Comparison of ENCODE assay signal across 7 mouse cellular contexts in genomic region chr12:10438054-10439001, GRCm38 (mm10). TPM values are rescaled to one million over a fixed set of nuclear protein-coding genes. Genes with fewer than 3 reads are reported as not detected.
DNase-seq lines count a peak whose midpoint lies in the region; ATAC-seq lines count a peak whose summit lies in the region.

No protein-coding gene starts in this region.

- 26% methylated on average over 15 of the region's 15 CpGs for WGBS in midbrain, embryonic 16.5 days

- intact Hi-C loops in left cerebral cortex, postnatal 36 days (cut with DNase I) = loop anchor here (1.0 to 2.0 kb wide), 3 partner anchors 98 to 1386 kb away; partner anchors contain the start of gene Osr1

- H3K4me3 ChIP-seq in midbrain, embryonic 16.5 days (ENCODE audit: low read depth, low read length) = no peak overlapping the region

- no peaks in the 10 kb centered on the region; the same call in 1 of the 2 replicates for H3K4me1 ChIP-seq in midbrain, embryonic 16.5 days (ENCODE audit: control insufficient read depth, insufficient read depth, low read length)

- no peak overlapping the region for H3K4me2 ChIP-seq in midbrain, embryonic 16.5 days (ENCODE audit: low read length)

- no peaks in the 10 kb centered on the region for H3K9me3 ChIP-seq in midbrain, embryonic 16.5 days (replicated peaks; ENCODE audit: control insufficient read depth, low read length, poor library complexity, severe bottlenecking)

- 0 out of 2 replicates have a peak, but pooled peaks cover 5% of the 10 kb centered on the region for H3K27me3 ChIP-seq in midbrain, embryonic 16.5 days (ENCODE audit: control insufficient read depth, insufficient read depth, low read depth, low read length)

- no peak overlapping the region for H3K27ac ChIP-seq in midbrain, embryonic 16.5 days (ENCODE audit: low read length)

- H3K36me3 ChIP-seq in midbrain, embryonic 16.5 days (ENCODE audit: control insufficient read depth, insufficient read depth, low read length) = no peaks in the 10 kb centered on the region

- no peak overlapping the region for H3K9ac ChIP-seq in midbrain, embryonic 16.5 days (ENCODE audit: low read depth, low read length)

- peak; percentile 83 for DNase-seq in cerebellum, postnatal 36 days
- DNase-seq in gastrocnemius, adult 8-10 months (ENCODE audit: low spot score in 2 of 2) = peak; percentile 69
- DNase-seq in kidney, adult 11 months = peak; percentile 40
- DNase-seq in left cerebral cortex, postnatal 36 days (ENCODE audit: low spot score in 2 of 2) = peak; percentile 67 to 69
- peak; percentile 14 to 23 for DNase-seq in spleen, postnatal 36 days (ENCODE audit: low spot score in 2 of 2)

- peak; percentile 49 for ATAC-seq in activated CD4-positive, CD25-positive, alpha-beta regulatory T cell, adult 4 months
- peak; percentile 86 for ATAC-seq in midbrain, embryonic 16.5 days

RNA-seq across cellular contexts. Expression of gene Rdh14, which starts 47.8 kb away (rescaled TPM):
- polyA plus RNA-seq in activated CD4-positive, CD25-positive, alpha-beta regulatory T cell, adult 4 months (2017; shearing (Covaris generic)) = 10 to 100 TPM; 10.3 to 10.8 TPM
- 10 to 100 TPM; 47.5 to 50.0 (median 48.7) TPM for total RNA-seq in gastrocnemius, adult 8-10 months (2022)
- total RNA-seq in left cerebral cortex, postnatal 36 days (2021) = 10 to 100 TPM; 35.9 to 36.5 TPM
- polyA plus RNA-seq in midbrain, embryonic 16.5 days (2015; fragmentation: Nextera tagmentation; extraction: Ambion mirVana) = 41.3 and 43.0 TPM in 2 replicates

Comparison
In these comparisons a context has a peak if more than half of its experiments do, and no peak if none do; other contexts are left out.
1. DNase-seq: peak in every context shown above with its lines; median percentile 83 in cerebellum, postnatal 36 days; 69 in gastrocnemius, adult 8-10 months; 68 in left cerebral cortex, postnatal 36 days; 40 in kidney, adult 11 months; 18 in spleen, postnatal 36 days.